Comparison of ENCODE assay signal across 8 mouse cellular contexts in the genomic region with DNA sequence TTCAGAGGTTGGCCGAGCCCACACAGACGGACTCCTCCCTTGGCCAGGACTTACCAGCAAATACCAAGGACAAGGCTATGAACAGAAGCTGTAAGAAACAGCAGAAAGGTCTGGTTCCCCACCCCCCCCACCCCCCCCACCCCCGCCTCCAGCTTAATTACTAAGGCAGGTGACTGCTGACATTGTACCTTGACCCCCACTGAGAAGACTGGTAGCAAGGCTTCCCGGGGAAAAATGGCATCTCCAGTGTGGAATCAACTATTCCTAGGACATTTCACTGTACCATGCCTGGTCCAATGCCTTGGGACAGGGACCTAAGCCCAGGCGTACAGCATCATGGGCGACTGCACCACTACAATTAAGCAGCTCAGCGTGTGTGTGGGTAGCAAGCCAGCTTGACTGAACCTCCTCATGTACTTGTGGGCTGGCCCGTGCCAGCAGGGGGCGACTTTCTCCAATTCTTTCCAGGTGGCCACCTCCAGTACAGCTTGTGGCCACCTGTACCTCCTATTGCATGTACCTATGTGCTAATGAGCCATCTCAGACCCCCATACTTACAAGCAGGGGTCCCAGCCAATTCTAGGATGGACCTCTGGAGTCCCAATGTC. TPM values are rescaled to one million over a fixed set of nuclear protein-coding genes. Genes with fewer than 3 reads are reported as not detected.
DNase-seq lines count a peak whose midpoint lies in the region; ATAC-seq and TF ChIP-seq lines count a peak whose summit lies in the region.

No protein-coding gene starts in this region.

- no peaks in the 10 kb centered on the region for H3K27me3 ChIP-seq in C2C12 (ENCODE audit: control insufficient read depth, insufficient read depth, insufficient read length)
- H3K27me3 ChIP-seq in forebrain, embryonic 10.5 days (ENCODE audit: poor library complexity, severe bottlenecking) = no peaks in the 10 kb centered on the region
- no peaks in the 10 kb centered on the region for H3K27me3 ChIP-seq in liver, embryonic 16.5 days (ENCODE audit: control insufficient read depth, insufficient read depth, low read depth, low read length)

- H3K79me2 ChIP-seq in C2C12 (ENCODE audit: control insufficient read depth, insufficient read depth) = no peaks in the 10 kb centered on the region

- H3K4me3 ChIP-seq in C2C12 (ENCODE audit: insufficient read depth, poor library complexity, severe bottlenecking) = no peak overlapping the region
- H3K4me3 ChIP-seq in bone marrow macrophage, adult 2 months (ENCODE audit: insufficient read depth, low read length) = no peak overlapping the region
- no peak overlapping the region for H3K4me3 ChIP-seq in forebrain, embryonic 10.5 days
- H3K4me3 ChIP-seq in liver, embryonic 16.5 days (ENCODE audit: low read depth, low read length) = no peak overlapping the region

- no peak overlapping the region for H3K4me2 ChIP-seq in liver, embryonic 16.5 days (ENCODE audit: low read depth, low read length)

- H3K9ac ChIP-seq in liver, embryonic 16.5 days (ENCODE audit: low read depth, low read length) = no peak overlapping the region

- peak; percentile 90 for TF ChIP-seq CTCF in C2C12 (IDR thresholded peaks at IDR 0.05; ENCODE audit: control insufficient read depth, insufficient read depth, insufficient read length)
- TF ChIP-seq CTCF in bone marrow macrophage, adult 2 months (IDR thresholded peaks at IDR 0.05; ENCODE audit: low read depth, low read length) = peak; percentile 85

- DNase-seq in forebrain, embryonic 10.5 days (ENCODE audit: extremely low spot score, low spot score) = peak; percentile 51
- peak; percentile 87 to 90 for DNase-seq in heart, postnatal 10 days
- peak; percentile 92 to 94 for DNase-seq in kidney, postnatal 4 days
- peak; percentile 58 for DNase-seq in ovary, adult 18-20 months (ENCODE audit: low spot score)
- peak; percentile 54 for DNase-seq in thymus, postnatal 25 days

- intact Hi-C loops in heart, postnatal 10 days (cut with DNase I) = loop anchor here (2.0 to 5.0 kb wide), 2 partner anchors 65 to 138 kb away; no protein-coding TSS in a partner anchor

- no peak overlapping the region for H3ac ChIP-seq in C2C12 (ENCODE audit: control insufficient read depth, insufficient read length, low read depth)

- H3K27ac ChIP-seq in bone marrow macrophage, adult 2 months (ENCODE audit: insufficient read depth, low read depth, low read length) = no peak overlapping the region
- H3K27ac ChIP-seq in forebrain, embryonic 10.5 days = no peak overlapping the region
- H3K27ac ChIP-seq in liver, embryonic 16.5 days (ENCODE audit: low read length) = no peak overlapping the region

- no peaks in the 10 kb centered on the region for H3K9me3 ChIP-seq in forebrain, embryonic 10.5 days
- no peaks in the 10 kb centered on the region for H3K9me3 ChIP-seq in liver, embryonic 16.5 days (replicated peaks; ENCODE audit: control insufficient read depth, low read length)

- TF ChIP-seq POLR2A in bone marrow macrophage, adult 2 months (IDR thresholded peaks at IDR 0.05; ENCODE audit: borderline replicate concordance, low read depth, low read length) = no peak

- no peaks in the 10 kb centered on the region for H3K36me3 ChIP-seq in C2C12 (ENCODE audit: control insufficient read depth, insufficient read depth)
- no peaks in the 10 kb centered on the region for H3K36me3 ChIP-seq in forebrain, embryonic 10.5 days (replicated peaks)
- H3K36me3 ChIP-seq in liver, embryonic 16.5 days (ENCODE audit: control insufficient read depth, insufficient read depth) = no peaks in the 10 kb centered on the region

- peak; percentile 45; the same call in 1 of the 2 replicates for ATAC-seq in liver, embryonic 16.5 days (ENCODE audit: low read depth)

- H3K79me3 ChIP-seq in C2C12 (ENCODE audit: low read depth) = no peaks in the 10 kb centered on the region

- WGBS in forebrain, embryonic 10.5 days = 36% methylated on average over 9 of the region's 9 CpGs
- 30% methylated on average over 9 of the region's 9 CpGs for WGBS in liver, embryonic 16.5 days (ENCODE audit: insufficient replicate concordance)

- peaks cover 9% of the 10 kb centered on the region for H3K4me1 ChIP-seq in bone marrow macrophage, adult 2 months (ENCODE audit: control insufficient read depth, insufficient read depth, low read length)
- no peaks in the 10 kb centered on the region for H3K4me1 ChIP-seq in forebrain, embryonic 10.5 days
- H3K4me1 ChIP-seq in liver, embryonic 16.5 days (ENCODE audit: control insufficient read depth, low read depth, low read length) = no peaks in the 10 kb centered on the region; the same call in 1 of the 2 replicates

TF ChIP-seq in C2C12, 6 proteins besides CTCF, POLR2A, EP300 and RAD21:
- TF ChIP-seq CEBPB (IDR thresholded peaks at IDR 0.05; ENCODE audit: low read depth) = no peak
- no peak for TF ChIP-seq MYOG (IDR thresholded peaks at IDR 0.05; ENCODE audit: control insufficient read depth, extremely low read depth, insufficient read length)
- TF ChIP-seq MAX (IDR thresholded peaks at IDR 0.05) = no peak
- no peak for TF ChIP-seq MYOD1 (IDR thresholded peaks at IDR 0.05; ENCODE audit: control insufficient read depth, insufficient read length, low read depth)
- no peak for TF ChIP-seq FOSL1 (IDR thresholded peaks at IDR 0.05; ENCODE audit: insufficient read depth, low read length, poor library complexity, severe bottlenecking)
- TF ChIP-seq USF1 (IDR thresholded peaks at IDR 0.05; ENCODE audit: low read depth) = no peak

RNA-seq across cellular contexts. Expression of a gene that starts 37.2 kb away (rescaled TPM):
- polyA plus RNA-seq in C2C12 (2012; fragmentation: generic; extraction: Trizol) = not detected
- not detected in 2 replicates for polyA plus RNA-seq in bone marrow macrophage, adult 2 months (2012; ENCODE audit: insufficient read depth, insufficient read length, missing spikeins)
- not detected in 2 replicates for polyA plus RNA-seq in forebrain, embryonic 10.5 days (2016; fragmentation: Nextera tagmentation; extraction: Ambion mirVana)
- total RNA-seq in heart, postnatal 10 days (2021) = not detected
- not detected in 2 replicates for polyA plus RNA-seq in liver, embryonic 16.5 days (2015; fragmentation: Nextera tagmentation; extraction: Ambion mirVana)
